Mouse (Mus musculus): ENCODE measurements around the gene Foxd2.
A peak's percentile ranks its signal among the peaks of the same experiment; 100 is the strongest.

The Foxd2 gene

DNA sequence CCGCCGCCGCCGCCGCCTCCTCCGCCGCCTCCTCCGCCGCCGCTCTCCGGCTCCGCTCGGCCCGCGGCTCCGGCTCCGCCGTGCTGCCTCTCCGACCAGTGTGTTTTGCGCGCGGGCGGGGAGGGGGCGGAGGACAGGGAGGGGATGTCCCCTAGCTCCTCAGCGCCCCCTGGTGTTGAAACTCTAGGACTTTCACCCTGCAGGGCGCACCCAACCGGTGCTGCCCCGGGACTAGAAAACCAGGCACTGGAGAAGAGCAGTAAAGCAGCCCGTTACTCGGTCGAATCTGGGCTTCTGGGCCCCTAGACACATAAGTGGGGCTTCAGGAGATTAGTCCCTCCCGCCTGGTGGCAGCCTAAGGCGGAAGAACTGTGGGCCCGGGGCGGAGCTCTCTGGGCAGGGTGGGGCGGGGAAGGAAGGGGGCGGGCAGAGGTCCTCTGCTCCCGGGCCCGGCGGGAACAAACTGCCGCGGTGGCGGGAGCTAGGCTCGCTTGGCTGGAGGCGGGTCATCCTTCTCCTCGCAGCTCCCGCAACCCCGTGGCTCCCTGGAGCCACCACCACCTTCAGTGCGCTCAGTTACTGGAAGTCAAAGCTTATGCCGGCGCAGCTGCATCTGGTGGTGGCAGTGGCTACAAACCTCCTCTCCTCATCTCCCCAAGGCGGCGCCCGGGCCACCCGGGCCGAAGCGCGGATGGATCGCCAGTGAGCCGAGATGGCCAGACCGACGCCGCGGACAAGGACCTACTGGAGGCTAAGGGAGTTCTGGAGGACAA, at the start of gene Foxd2:
Foxd2 (minus strand) TSS at position 45 of the 773 bp plus-strand sequence.
- DNase-seq (ENCODE audit: low spot score in 2 of 2) = peak; percentile 66 to 83

DNA sequence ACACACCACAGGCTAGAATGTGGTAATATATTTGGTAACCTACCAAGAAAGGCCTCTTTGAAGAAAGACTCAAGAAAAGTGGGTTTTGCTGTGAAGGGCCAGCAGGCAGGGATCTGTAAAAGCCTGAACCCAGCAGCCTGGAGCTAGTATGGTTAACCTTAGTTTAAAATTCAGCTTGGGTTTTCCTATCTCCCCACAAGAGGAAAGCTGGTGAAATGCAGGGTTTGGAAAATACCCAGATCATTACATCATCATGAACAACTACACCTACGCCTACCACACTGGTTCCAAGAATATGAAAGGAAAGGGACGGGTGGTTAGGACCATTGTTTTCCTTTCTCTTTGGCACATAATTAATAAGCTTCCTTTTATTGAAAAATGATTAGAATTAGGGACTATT, 49.6 kb upstream of the Foxd2 start:
- no peak for DNase-seq (ENCODE audit: low spot score in 2 of 2)

DNA sequence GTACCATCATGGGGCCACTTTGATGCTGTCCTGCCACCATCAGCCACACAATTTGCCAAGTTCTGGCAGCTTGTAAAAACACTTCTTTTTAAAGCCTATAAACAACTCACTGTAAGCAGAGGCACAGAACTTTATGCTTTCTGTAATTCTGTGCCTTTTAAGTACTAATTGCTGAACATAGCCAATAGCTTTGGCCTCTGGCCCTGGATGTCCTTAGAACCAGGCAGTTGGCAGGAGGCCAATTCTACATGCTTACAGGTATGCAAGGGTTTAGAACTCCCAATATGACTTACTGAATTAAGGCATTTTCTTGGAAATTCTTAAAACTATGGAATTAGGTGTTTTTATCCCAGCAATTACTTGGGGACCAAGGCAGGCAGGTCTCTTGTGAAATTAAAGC, 48.7 kb upstream of the Foxd2 start:
- no peak for DNase-seq (ENCODE audit: low spot score in 2 of 2)

DNA sequence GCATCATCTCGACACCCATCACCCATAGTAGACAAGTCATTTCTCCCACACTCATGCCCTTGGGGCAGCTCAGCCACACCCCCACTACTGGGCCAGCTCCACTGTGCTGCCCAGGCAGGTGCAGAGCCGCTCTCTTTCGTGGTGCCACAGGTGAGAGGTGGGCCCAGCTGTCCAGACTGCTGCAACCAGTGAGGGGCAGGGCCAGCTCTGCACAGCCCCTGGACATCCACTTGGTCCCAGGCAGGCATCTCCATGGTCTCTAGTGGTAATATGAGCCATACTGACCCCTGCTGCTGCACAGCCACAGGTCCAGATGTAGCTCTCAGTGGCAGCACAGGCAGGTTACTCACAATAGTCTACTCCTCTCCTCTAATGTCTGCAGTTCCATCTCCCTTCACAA, 44.5 kb upstream of the Foxd2 start:
- no peak for DNase-seq (ENCODE audit: low spot score in 2 of 2)

DNA sequence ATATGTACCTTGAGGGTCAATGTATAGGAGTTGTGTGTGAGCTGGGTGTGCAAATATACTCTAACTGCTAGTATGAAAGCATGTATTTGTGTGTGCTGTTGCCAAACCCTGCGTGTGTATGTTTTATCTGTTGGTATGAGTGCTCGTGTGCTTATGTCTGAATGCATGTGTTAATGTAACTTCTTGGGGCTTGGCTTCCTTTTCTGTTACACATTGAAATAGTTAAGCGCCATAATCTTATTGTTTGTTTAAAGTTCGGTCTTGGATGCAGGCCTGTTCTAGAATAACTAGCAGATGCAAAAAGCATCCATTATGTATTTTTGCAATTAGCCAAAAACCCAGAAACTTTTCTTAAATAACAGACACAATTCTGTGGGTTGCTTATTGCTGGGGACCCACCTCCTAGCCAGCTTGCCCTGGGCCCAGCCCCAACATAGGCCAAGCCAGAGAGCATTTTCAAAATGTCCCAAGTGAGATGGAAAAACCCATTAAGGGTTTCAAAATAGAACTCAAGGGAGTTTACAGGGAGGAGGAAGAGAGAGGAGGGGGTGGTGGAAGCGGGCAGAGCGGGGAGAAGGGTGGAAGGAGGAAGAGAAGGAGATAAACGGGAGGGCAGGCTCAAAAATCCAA, 39.3 kb upstream of the Foxd2 start:
- DNase-seq (ENCODE audit: low spot score in 2 of 2) = no peak

DNA sequence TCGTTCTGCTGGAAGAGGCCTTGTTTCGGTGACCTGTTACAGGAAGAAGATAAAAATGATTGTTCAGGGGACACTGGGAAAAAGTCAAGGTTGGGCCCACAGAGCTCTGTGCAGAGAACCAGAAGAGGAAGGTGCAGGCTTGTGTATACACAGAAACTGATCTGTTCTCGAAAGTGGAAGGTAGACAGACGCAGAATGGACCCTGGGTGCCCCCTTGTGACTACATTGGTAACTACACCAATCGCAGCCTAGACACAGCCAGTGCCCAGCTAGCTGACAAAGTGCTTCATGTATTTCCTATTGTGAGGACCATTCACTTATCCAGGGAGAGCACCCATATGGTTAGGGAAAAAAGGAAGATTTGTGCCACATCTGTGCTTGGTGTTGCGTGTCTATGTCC, 38.7 kb upstream of the Foxd2 start:
- peak; percentile 43 to 66 for DNase-seq (ENCODE audit: low spot score in 2 of 2)

DNA sequence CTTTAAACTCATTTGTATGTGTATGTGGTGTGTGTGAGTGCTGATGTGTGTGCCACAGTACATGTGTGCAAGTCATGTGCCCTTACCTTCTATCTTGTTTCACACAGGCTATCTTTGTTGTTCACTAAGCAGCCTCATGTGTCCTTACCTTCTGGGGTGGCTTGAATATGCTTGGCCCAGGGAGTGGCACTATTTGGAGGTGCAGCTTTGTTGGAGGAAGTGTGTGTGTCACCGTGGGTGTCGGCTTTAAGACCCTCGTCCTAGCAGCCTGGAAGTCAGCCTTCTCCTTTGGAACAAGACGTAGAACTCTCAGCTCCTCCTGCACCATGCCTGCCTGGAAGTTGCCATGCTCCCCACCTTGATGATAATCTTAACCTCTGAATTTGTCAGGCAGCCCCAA, 37.7 kb upstream of the Foxd2 start:
- no peak for DNase-seq (ENCODE audit: low spot score in 2 of 2)

DNA sequence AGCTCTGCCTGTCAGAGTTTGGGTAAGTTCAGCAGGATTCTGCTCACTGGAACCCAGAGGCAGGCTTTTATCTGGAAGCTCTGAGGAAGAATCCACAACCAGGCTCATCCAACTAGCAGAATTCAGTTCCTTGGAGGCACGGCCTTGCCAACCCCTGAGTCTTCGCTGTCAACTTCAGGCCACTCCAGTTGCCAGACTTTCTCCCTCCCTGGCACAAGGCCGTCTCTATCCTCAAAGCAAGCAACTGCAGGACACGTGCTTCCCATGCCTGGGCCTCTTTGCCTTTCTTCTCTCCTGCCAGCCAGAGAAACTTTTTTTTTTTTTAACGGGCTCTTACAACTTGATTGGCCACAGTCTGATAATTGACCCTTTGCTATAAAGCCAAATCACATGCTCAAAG, 36.3 kb upstream of the Foxd2 start:
- no peak for DNase-seq (ENCODE audit: low spot score in 2 of 2)

DNA sequence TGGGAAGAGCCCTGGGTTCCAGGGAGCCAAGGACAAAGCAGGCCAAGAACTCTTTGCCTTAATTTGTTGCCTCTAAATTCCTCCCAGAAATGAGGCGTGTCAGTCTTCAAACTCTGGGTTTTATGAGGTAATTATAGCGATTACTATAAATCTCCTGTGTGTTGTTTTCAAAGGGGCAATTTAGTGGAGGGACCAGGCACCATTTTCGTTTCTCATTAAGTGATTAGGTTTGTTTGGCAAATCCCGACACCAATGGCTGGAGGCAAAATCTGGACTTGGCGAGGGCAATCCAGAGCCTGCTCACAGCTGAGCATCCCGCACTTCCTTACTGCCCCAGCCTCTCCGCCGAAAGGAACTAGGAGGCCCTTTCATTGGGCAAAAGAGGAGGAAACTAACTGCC, 33.9 kb upstream of the Foxd2 start:
- no peak for DNase-seq (ENCODE audit: low spot score in 2 of 2)

DNA sequence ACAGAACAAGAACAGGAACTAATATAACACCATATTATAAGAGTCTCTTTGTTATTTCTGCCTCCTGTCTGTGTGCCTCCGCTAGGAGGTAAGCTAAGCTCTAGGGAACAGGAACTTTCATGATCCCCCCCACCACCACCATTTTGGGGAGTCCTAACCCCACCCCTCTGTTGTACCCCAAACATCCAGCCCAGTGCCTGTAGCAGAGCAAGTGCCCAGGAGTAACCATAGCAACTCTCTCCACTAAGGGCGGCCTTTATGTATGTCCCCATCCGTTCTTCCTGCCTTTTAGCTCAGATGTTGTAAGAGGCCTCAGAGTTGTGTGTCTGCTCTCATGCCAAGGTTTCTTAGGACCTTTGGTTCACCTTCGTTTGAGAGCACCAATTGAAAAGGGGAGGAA, 33.4 kb upstream of the Foxd2 start:
- DNase-seq (ENCODE audit: low spot score in 2 of 2) = no peak

DNA sequence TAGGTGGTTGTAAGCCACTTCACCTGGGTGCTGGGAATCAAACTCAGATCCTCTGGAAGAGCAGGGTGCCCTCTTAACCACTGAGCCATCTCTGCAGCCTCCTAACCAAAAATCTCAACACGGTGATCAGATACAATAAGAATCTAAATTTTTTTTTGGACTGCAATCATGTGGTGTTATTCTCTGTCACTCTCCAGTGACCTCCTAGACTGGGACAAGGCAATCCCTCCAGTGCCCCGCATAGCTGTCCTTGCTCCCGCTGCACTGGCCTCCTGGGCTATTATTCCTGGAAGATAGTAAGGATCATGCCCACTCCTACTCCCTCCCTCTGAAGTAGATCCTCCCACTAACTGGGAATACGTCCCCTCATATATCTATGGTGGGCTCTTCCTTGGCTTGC, 32.6 kb upstream of the Foxd2 start:
- no peak for DNase-seq (ENCODE audit: low spot score in 2 of 2)

DNA sequence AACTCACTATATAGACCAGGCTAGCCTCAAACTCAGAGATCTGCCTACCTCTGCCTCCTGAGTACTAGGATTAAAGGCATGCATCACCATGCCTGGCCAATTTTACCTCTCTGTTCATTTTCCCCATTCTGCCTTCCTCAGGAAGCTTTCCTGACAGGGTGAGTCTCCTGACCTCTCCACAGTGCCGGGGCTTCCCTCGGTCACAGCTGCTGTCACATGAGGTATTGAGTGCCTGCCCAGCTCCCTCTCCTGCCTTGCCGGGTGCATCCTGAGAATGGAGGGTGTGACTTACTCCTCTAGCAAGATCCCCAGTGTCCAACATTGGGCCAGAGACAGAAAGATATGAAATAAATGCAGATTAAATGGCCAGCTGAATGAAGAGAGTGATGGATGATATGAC, 29.6 kb upstream of the Foxd2 start:
- no peak for DNase-seq (ENCODE audit: low spot score in 2 of 2)

DNA sequence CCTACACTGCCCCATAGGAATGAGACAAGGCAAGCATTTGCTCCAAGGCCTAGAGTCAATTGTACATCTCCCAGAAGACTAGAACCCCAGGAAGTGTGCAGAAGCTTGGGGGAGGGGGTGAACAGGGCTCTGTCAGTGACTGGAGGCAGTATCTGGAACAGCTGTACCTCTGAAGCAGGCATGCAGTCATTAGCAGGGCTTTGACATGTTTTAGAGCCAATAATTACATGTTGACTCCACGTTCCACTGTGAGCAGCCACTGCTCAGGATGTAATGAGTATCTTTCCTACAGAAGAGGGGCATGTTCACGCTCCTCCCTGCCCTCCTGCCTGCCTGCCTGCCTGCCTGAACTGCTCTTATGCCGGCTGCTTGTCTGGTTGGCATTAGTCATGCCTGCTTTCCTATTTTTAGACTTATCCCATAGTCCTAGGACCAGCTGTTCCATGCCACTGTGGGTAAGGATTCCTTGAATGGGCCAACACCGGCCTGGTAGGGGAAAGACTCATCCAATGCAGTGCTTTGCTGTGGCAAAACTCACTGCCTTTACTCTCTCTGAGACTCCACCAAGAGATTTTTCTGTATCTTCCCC, 28.9 kb upstream of the Foxd2 start:
- DNase-seq (ENCODE audit: low spot score in 2 of 2) = no peak

DNA sequence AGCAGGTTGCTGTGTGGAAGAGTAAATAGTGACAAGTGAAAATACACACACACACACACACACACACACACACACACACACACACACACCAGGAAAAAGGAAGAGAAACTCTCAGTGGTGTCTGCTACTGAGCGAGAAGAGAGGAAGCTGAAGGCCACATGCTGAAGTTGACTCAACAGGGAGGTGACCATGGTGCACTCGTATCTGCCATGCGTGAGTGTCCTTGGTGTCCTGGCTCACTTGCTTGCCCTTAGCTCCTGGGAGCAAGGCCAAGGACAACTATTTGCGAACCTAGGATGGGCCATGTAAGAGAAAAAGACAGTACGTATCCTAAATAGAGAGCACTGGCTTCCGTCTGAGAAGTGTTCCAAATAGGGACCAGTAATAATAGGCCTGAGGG, 25.5 kb upstream of the Foxd2 start:
- no peak for DNase-seq (ENCODE audit: low spot score in 2 of 2)

DNA sequence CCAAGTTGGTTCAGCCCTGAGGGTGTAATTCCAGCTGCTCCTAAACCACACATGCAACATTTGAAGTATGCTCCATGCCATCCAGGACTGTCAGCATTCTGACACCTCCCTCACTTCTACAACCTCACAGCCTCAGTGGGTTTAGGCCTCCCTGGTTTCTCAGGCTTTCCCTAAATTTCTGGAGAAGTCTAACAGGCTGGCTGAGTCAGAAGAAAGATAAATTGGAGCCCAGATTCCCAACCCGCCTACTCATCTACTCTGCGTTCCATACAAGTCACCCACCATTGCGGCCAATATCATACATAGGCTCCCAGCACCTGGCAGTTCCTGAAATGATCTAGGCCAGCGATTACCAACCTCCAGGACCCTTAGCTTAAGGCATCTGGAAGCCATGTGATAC, 24.1 kb upstream of the Foxd2 start:
- DNase-seq (ENCODE audit: low spot score in 2 of 2) = no peak

DNA sequence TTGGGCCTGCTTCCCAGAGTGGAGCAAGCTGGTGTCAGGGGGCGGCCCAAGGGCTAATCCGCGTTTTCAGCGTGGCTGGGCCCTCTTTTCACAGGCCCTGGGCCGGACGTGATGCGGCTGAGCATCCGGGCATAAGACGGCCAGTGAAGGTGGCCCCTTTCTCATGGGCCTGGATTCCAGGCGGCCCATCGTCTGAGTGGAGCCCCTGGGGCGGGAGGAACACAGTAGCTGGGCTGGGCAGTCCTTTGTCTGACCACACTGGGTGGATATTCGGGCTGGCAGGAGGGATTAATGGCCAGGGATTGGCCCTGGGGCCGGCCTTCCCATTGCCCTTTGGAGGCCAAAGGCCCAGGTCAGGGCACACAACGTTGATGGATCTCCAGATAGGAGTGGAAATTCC, 20.5 kb upstream of the Foxd2 start:
- no peak for DNase-seq (ENCODE audit: low spot score in 2 of 2)

DNA sequence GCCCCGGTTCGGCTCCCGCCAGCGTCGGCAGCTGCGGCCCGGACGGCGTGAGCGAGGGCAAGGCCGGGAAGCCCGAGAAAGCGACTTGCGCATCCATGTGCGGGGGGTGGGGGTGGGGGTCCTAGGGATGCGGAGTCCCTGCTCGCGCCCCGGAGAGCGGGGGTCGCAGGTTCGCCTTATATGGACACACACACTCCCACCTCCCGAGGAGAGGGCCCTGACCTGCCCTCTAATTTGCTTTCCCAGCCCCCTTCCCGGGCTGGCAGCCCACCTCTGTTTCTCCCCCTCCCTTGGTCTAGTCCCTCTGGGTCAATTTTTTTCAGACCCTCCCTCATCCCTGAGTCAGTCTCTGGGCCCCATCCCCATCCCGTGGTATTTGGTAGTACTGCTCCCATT, 17.2 kb upstream of the Foxd2 start, which contains the start of gene Foxe3:
Foxe3 (minus strand) TSS at position 97 of the 396 bp plus-strand sequence.
- DNase-seq (ENCODE audit: low spot score in 2 of 2) = no peak

DNA sequence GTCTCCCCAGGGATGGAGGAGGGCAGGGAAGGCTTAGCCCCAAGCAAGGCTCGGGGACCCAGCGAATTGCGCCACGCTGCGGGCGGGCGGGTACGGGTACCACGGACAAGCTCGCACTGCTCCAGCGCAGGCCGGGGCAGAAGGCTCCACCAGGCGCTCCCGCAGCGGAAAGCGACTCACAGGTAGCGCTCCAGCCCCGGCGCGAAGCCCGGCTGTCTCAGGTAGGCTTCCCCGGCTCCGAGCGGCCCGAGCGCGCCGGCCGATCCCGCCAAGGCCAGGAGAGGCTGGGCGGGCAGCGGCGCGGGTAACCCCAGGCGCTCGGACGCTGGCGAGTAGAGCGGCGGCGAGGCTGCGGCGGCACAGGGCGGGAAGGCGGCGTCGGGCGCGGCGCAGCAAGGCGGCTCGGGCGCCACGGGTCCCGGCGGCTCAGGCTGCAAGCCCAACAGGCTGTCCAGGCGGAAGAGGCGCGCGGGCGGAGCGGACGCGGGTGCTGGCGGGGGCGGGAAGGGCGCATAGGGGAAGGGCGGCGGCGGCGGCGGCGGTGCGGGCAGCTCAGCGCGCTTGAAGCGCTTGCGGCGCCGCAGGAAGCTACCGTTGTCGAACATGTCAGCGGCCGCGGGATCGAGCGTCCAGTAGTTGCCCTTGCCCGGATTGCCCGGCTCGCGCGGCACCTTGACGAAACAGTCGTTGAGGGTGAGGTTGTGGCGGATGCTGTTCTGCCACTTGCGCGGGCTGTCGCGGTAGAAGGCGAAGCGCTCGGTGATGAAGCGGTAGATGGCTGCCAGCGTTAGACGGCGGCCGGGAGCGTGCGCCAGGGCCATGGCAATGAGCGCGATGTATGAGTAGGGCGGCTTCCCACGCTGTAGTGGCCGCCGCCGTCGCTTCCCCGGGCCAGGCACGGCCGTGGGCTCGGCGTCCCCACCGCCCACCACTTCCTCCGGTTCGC, 16.6 kb upstream of the Foxd2 start:
- no peak for DNase-seq (ENCODE audit: low spot score in 2 of 2)

DNA sequence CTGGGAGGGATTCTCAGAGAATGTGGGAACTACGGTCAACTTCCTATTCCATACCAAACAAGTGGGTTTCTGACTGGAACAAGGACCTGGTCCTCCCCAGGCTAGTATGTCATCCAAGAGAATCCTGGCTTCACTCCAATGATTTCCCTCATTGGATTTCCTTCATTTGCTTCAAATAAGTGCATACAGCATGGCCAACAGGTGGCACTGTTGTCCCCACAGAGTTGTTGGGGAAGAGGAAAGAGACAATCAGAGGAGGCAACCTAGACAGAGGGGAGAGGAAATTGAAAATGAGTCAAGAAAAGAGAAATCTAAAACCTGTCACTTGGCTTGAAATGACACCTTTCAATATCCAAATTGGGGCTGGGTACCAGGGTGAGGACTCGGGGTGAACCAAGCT, 8.4 kb upstream of the Foxd2 start:
- DNase-seq (ENCODE audit: low spot score in 2 of 2) = peak in 1 of 2 experiments; percentile 17

DNA sequence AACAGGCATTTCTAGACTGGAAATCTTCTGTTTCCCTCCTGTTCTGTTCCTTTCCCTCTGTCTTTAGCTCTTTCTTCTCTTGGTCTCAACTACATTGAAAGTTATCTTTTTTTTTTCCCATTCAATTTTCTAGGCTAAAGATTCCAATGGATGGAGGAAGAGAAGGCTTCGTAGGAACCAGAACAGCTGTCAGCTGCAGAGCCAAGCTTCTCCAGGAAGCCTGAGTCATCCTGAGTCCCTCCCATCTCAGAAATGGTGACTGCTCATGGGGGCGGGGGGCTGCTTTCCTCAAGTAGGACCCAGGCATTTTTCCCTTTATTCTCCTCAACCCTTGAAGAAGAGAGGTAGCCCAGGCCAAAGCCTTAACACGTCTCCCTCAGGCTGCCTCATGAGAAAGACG, 7.4 kb upstream of the Foxd2 start:
- no peak for DNase-seq (ENCODE audit: low spot score in 2 of 2)

DNA sequence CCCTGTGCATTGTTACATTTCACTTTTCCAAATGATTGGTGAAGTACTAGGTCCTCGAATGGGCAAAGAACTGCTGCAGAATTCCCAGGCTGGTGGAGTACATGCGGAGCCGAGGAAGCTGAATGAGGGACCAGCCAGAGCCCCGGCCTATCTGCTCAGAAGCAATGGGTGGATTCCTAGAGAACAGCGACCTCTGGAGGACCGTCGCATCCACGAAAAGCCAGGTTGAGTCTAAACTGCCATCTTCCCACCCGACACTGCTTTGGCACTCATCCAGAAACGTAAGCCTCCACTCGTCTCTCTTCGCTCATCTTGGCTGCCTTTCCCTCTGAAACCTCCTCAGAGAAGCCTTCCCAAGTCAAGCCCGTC, 4.9 kb upstream of the Foxd2 start:
- no peak for DNase-seq (ENCODE audit: low spot score in 2 of 2)
